Mouse (Mus musculus) midbrain, postnatal 0 days (tissue): ENCODE results near the gene Lgr4. TPM values are rescaled to one million over a fixed set of nuclear protein-coding genes. Genes with fewer than 3 reads are reported as not detected.

Experiments
- ATAC-seq: fragments of 200-750 bp; cut with Nextera tagmentation; 2 replicates; pipeline ENCODE4 v1.8.0; 2017; ENCODE audit warnings: moderate number of reproducible peaks, mild to moderate bottlenecking, moderate TSS enrichment, moderate library complexity; ENCODE audit not compliant: low FRiP score
- DNase-seq: peaks from one replicate; pipeline ENCODE4 v3.0.0-alpha.2; 2015; ENCODE audit warnings: low spot score
- H3K27ac ChIP-seq: fragments of 300-500 bp; sonication (generic); 2 replicates; pipeline ENCODE4 v1.5.1; 2014; ENCODE audit warnings: low read depth, mild to moderate bottlenecking, low read length, mixed read lengths
- H3K27me3 ChIP-seq: fragments of 300-500 bp; sonication (generic); 2 replicates; pipeline ENCODE4 v1.6.1; 2014; ENCODE audit warnings: low read length, control low read depth, mixed read lengths; ENCODE audit not compliant: insufficient read depth
- H3K36me3 ChIP-seq: fragments of 300-500 bp; sonication (generic); 2 replicates; pipeline ENCODE4 v1.6.1; 2014; ENCODE audit warnings: low read length, control low read depth, mixed read lengths; ENCODE audit not compliant: insufficient read depth
- H3K4me1 ChIP-seq: fragments of 300-500 bp; sonication (generic); 2 replicates; pipeline ENCODE4 v1.6.1; 2014; ENCODE audit warnings: mild to moderate bottlenecking, control low read depth, antibody characterized with exemption, low read length, mixed read lengths; ENCODE audit not compliant: insufficient read depth
- H3K4me2 ChIP-seq: fragments of 300-500 bp; sonication (generic); 2 replicates; pipeline ENCODE4 v1.6.1; 2014; ENCODE audit warnings: low read depth, mild to moderate bottlenecking, low read length, mixed read lengths; ENCODE audit not compliant: poor library complexity, severe bottlenecking
- H3K4me3 ChIP-seq: fragments of 300-500 bp; sonication (generic); 2 replicates; pipeline ENCODE4 v1.5.1; 2014; ENCODE audit warnings: low read depth, mild to moderate bottlenecking, low read length, moderate library complexity
- H3K9ac ChIP-seq: fragments of 300-500 bp; sonication (generic); replicated peaks from 2 replicates; pipeline ENCODE4 v1.6.1; 2014; ENCODE audit warnings: mild to moderate bottlenecking, low read length, moderate library complexity, mixed read lengths; ENCODE audit not compliant: poor library complexity, severe bottlenecking
- H3K9me3 ChIP-seq: fragments of 300-500 bp; sonication (generic); 2 replicates; pipeline ENCODE4 v1.6.1; 2016; ENCODE audit warnings: low read length, control low read depth
- CTCF ChIP-seq: IDR thresholded peaks from 2 replicates; pipeline ENCODE4 v1.5.1; 2016; ENCODE audit warnings: antibody characterized with exemption, mild to moderate bottlenecking
- WGBS: fragments of 180-500 bp; shearing (Covaris S2); extraction: QIAGEN DNeasy Blood & Tissue Kit; methylation state at CpG from one replicate; pipeline ENCODE4 v1.1.7; 2014; 5-methylcytosine and 5-hydroxymethylcytosine counted together
- polyA plus RNA-seq: library from polyadenylated mRNA; unstranded; fragments of >200 nt; fragmentation: Nextera tagmentation; extraction: Ambion mirVana; gene quantifications from 2 replicates; pipeline ENCODE4 v1.2.1, GENCODE M21; 2015
- total RNA-seq: library from RNA; depleted of rRNA; stranded (reverse); fragments of >200 nt; gene quantifications from 2 replicates; pipeline ENCODE4 v1.2.3, GENCODE M21; 2014

Gene Lgr4
- total and polyA plus RNA-seq, 2 experiments from 2014 or later = 9.9 to 33.4 TPM

GRCm38 (mm10) chr2:109953893-109954292, 36.4 kb downstream of the Lgr4 start:
- H3K27ac ChIP-seq = no peak overlapping the region
- 81% methylated on average over 4 of the region's 4 CpGs for WGBS
- H3K36me3 ChIP-seq = no peaks in the 10 kb centered on the region

GRCm38 (mm10) chr2:109955060-109955459, 37.6 kb downstream of the Lgr4 start:
- WGBS = 64% methylated on average over 5 of the region's 5 CpGs
- H3K27ac ChIP-seq = no peak overlapping the region
- H3K4me1 ChIP-seq = peaks cover 3% of the 10 kb centered on the region; the same call in 1 of the 2 replicates
- no peaks in the 10 kb centered on the region for H3K36me3 ChIP-seq
- H3K9me3 ChIP-seq = no peaks in the 10 kb centered on the region
- no peak overlapping the region for H3K4me3 ChIP-seq
- H3K4me2 ChIP-seq = no peak overlapping the region
- no peaks in the 10 kb centered on the region for H3K27me3 ChIP-seq
- ATAC-seq (no peak), DNase-seq (no peak)
- no peak for TF ChIP-seq CTCF
- no peak overlapping the region for H3K9ac ChIP-seq

More at GRCm38 (mm10) chr2:109953893-109954292, 36.4 kb downstream of the Lgr4 start:
- Histone ChIP-seq H3K4me1 (peaks cover 3% of the 10 kb centered on the region; the same call in 1 of the 2 replicates), H3K4me2 (no peak overlapping the region), H3K9ac (no peak overlapping the region), H3K9me3 (no peaks in the 10 kb centered on the region), H3K4me3 (no peak overlapping the region), H3K27me3 (no peaks in the 10 kb centered on the region)
- ATAC-seq (no peak), DNase-seq (no peak)
- TF ChIP-seq CTCF = no peak

- DNase-seq = no peak
- no peak for TF ChIP-seq CTCF
- Histone ChIP-seq H3K9me3 (no peaks in the 10 kb centered on the region), H3K27ac (no peak overlapping the region), H3K4me1 (peaks cover 3% of the 10 kb centered on the region; the same call in 1 of the 2 replicates), H3K27me3 (no peaks in the 10 kb centered on the region), H3K9ac (no peak overlapping the region), H3K4me3 (no peak overlapping the region), H3K36me3 (no peaks in the 10 kb centered on the region), H3K4me2 (no peak overlapping the region)
- no peak for ATAC-seq
- 87% methylated on average over 5 of the region's 5 CpGs for WGBS
Observed at GRCm38 (mm10) chr2:109955910-109956309, 38.5 kb downstream of the Lgr4 start.

- no peak overlapping the region for H3K9ac ChIP-seq
- H3K27me3 ChIP-seq = no peaks in the 10 kb centered on the region
- 71% methylated on average over 4 of the region's 4 CpGs for WGBS
- no peak for ATAC-seq
- H3K36me3 ChIP-seq = no peaks in the 10 kb centered on the region
- H3K4me2 ChIP-seq = no peak overlapping the region
- TF ChIP-seq CTCF = no peak
- no peak for DNase-seq
- H3K9me3 ChIP-seq = no peaks in the 10 kb centered on the region
- H3K4me3 ChIP-seq = no peak overlapping the region
- peaks cover 3% of the 10 kb centered on the region; the same call in 1 of the 2 replicates for H3K4me1 ChIP-seq
- no peak overlapping the region for H3K27ac ChIP-seq
Observed at GRCm38 (mm10) chr2:109956785-109957184, 39.3 kb downstream of the Lgr4 start.

- no peaks in the 10 kb centered on the region for H3K27me3 ChIP-seq
- no peak overlapping the region for H3K4me3 ChIP-seq
- WGBS = 87% methylated on average over 4 of the region's 4 CpGs
- no peaks in the 10 kb centered on the region for H3K9me3 ChIP-seq
- H3K36me3 ChIP-seq = no peaks in the 10 kb centered on the region
- DNase-seq = no peak
- H3K9ac ChIP-seq = no peak overlapping the region
- no peak for TF ChIP-seq CTCF
- ATAC-seq = no peak
- no peak overlapping the region for H3K4me2 ChIP-seq
- H3K27ac ChIP-seq = no peak overlapping the region
- H3K4me1 ChIP-seq = peaks cover under 1% of the 10 kb centered on the region; the same call in 1 of the 2 replicates
Observed at GRCm38 (mm10) chr2:109958692-109959406, 41.4 kb downstream of the Lgr4 start.

GRCm38 (mm10) chr2:109959407-109960075, 42.1 kb downstream of the Lgr4 start:
- 25% methylated on average over 11 of the region's 11 CpGs for WGBS
- Histone ChIP-seq H3K4me2 (no peak overlapping the region), H3K9me3 (no peaks in the 10 kb centered on the region), H3K27me3 (no peaks in the 10 kb centered on the region), H3K4me3 (no peak overlapping the region), H3K27ac (no peak overlapping the region), H3K9ac (no peak overlapping the region), H3K4me1 (no peaks in the 10 kb centered on the region; the same call in 1 of the 2 replicates), H3K36me3 (no peaks in the 10 kb centered on the region)
- TF ChIP-seq CTCF = no peak
- DNase-seq = no peak
- no peak for ATAC-seq
